Mouse (Mus musculus) heart, postnatal 14 days (tissue): ENCODE results near the gene Spty2d1. TPM values are rescaled to one million over a fixed set of nuclear protein-coding genes. Genes with fewer than 3 reads are reported as not detected.
"Not testable (repeated sequence)": the region's sequence is repeated elsewhere in the genome, so short reads cannot be mapped to it uniquely, and the experiment has no call there.

Experiments used
- DNase-seq, 2 experiments: peaks; one replicate each; pipeline ENCODE4 v3.0.0; 2021 to 2022
- intact Hi-C: fragments of 180-260 bp; cut with DNase I; formaldehyde crosslinking; loops from one replicate; pipeline ENCODE4 v1.15.1; 2025
- total RNA-seq, 2 experiments: library from RNA; stranded (reverse); gene quantifications; 2 replicates each; pipeline ENCODE4 v1.2.3; 2021

Spty2d1 gene
- total RNA-seq, 2 experiments from 2014 or later: 10.2 to 11.1 TPM

- peak; percentile 56 to 63 for DNase-seq
- intact Hi-C loops: no loop called here
These were observed 10.4 kb downstream of the Spty2d1 start for GRCm38 (mm10) chr7:46997644-46998395.

- intact Hi-C loops: no loop called here
- DNase-seq: no peak
These were observed 11.2 kb downstream of the Spty2d1 start for GRCm38 (mm10) chr7:46997008-46997407.

GRCm38 (mm10) chr7:46995558-46995957 is 12.7 kb downstream of the Spty2d1 start:
- DNase-seq: no peak
- intact Hi-C loops: no loop called here

GRCm38 (mm10) chr7:46993079-46993478 is 15.1 kb downstream of the Spty2d1 start:
- intact Hi-C loops: no loop called here
- DNase-seq: no peak

GRCm38 (mm10) chr7:46989387-46989786 is 18.8 kb downstream of the Spty2d1 start:
- intact Hi-C loops, DNase-seq: not testable (repeated sequence)

- intact Hi-C loops: no loop called here
- no peak for DNase-seq
These were observed 21.1 kb downstream of the Spty2d1 start for GRCm38 (mm10) chr7:46987073-46987472.

GRCm38 (mm10) chr7:46986646-46987045 is 21.6 kb downstream of the Spty2d1 start:
- DNase-seq: peak in 1 of 2 experiments; percentile 21
- intact Hi-C loops: no loop called here

GRCm38 (mm10) chr7:46985718-46986505 is 22.3 kb downstream of the Spty2d1 start:
- DNase-seq: no peak
- intact Hi-C loops: no loop called here

- intact Hi-C loops: no loop called here
- DNase-seq: no peak
These were observed 24.9 kb downstream of the Spty2d1 start, which contains the start of gene Gm9999 for GRCm38 (mm10) chr7:46983280-46983679. Gene Gm9999 (plus strand): TSS chr7:46983580.

GRCm38 (mm10) chr7:46975456-46975855 is 32.8 kb downstream of the Spty2d1 start:
- no peak for DNase-seq
- intact Hi-C loops: no loop called here

GRCm38 (mm10) chr7:46974648-46975047 is 33.6 kb downstream of the Spty2d1 start:
- DNase-seq: no peak
- intact Hi-C loops: no loop called here

- intact Hi-C loops: no loop called here
- no peak for DNase-seq
These were observed 38.3 kb downstream of the Spty2d1 start for GRCm38 (mm10) chr7:46969898-46970297.

GRCm38 (mm10) chr7:46964070-46964469 is 44.1 kb downstream of the Spty2d1 start:
- no peak for DNase-seq
- intact Hi-C loops: no loop called here

- intact Hi-C loops: loop anchor here (1.0 to 2.0 kb wide), 3 partner anchors 52 to 187 kb away; no protein-coding TSS in a partner anchor
- peak; percentile 63 to 76 for DNase-seq
These were observed 45.2 kb downstream of the Spty2d1 start for GRCm38 (mm10) chr7:46962806-46963618.

- intact Hi-C loops: loop anchor here (2.0 kb wide), 1 partner anchor 119 kb away; no protein-coding TSS in a partner anchor
- peak in 1 of 2 experiments; percentile 36 for DNase-seq
These were observed 46.1 kb downstream of the Spty2d1 start for GRCm38 (mm10) chr7:46962132-46962531.

GRCm38 (mm10) chr7:46960991-46961390 is 47.2 kb downstream of the Spty2d1 start:
- DNase-seq: no peak
- intact Hi-C loops: no loop called here

GRCm38 (mm10) chr7:46958853-46959252 is 49.4 kb downstream of the Spty2d1 start:
- intact Hi-C loops: no loop called here
- no peak for DNase-seq

GRCm38 (mm10) chr7:46957831-46958691 is 50.1 kb downstream of the Spty2d1 start, which contains the start of gene Uevld:
Gene Uevld (minus strand): TSS chr7:46958527.
- intact Hi-C loops: no loop called here
- peak; percentile 94 to 95 for DNase-seq
